Comparison of ENCODE assay signal across 8 mouse cellular contexts in the genomic region with DNA sequence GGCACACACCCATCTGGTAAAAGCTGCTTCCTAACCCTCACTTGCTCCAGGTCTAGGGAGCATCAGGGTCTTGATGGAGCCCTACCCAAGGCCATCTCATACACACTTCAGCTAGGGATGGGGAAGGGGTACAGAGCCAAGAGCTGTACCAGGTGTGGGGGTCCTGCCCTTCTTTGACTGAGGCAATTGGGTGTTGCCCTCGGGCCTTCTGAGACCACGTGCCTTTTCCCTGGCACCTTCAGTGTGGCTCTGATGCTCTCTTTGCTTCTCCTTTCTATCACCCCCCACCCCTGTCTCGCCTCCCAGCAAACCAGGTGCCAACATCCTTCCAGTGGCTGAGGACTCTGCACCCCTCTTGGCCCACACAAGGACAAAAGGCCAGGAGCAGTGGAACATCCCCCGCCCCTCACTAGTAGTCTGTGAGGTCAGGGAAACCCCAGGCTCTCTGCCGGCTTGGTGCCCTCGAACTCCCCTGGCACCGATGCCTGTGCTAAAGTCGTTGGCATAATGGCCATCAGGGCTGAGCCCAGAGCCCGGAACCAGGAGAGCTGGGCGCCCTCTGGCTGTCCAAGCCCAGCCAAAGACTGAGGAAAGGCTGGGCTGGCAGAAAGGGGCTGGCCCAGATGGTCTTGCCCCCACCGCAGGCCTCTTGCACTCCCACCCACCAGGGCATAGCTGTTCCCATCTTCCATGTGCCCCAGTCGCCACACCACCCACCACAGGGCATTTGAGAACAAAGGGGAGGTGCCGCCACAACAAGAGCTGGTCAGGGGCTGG.
DNase-seq lines count a peak whose midpoint lies in the region; ATAC-seq and TF ChIP-seq lines count a peak whose summit lies in the region.

No protein-coding gene starts in this region.

- ATAC-seq in kidney, embryonic 16.5 days (ENCODE audit: low FRiP score, low TSS enrichment), result no peak
- ATAC-seq in forebrain, postnatal 0 days, result peak; percentile 14
- ATAC-seq in midbrain, embryonic 15.5 days (replicated peaks), result peak; percentile 25

- DNase-seq in kidney, adult 9 months, result no peak
- peak; percentile 61 for DNase-seq in cerebellum, adult 8-10 months
- DNase-seq in forebrain, postnatal 0 days, result peak; percentile 67
- no peak for DNase-seq in spleen, adult 18-20 months
- no peak for DNase-seq in B cell, adult 2 months
- no peak for DNase-seq in ovary, postnatal 36 days (ENCODE audit: low spot score)

- WGBS in kidney, embryonic 16.5 days, result 30% methylated on average over 12 of the region's 13 CpGs
- 26% methylated on average over 13 of the region's 13 CpGs for WGBS in forebrain, postnatal 0 days
- 30% methylated on average over 13 of the region's 13 CpGs for WGBS in midbrain, embryonic 15.5 days

- H3K4me3 ChIP-seq in kidney, embryonic 16.5 days (ENCODE audit: low read length), result peak overlapping the region; percentile 66; the same call in 1 of the 2 replicates
- H3K4me3 ChIP-seq in forebrain, postnatal 0 days (ENCODE audit: low read depth, low read length), result peak overlapping the region; percentile 73
- peak overlapping the region; percentile 79 for H3K4me3 ChIP-seq in midbrain, embryonic 15.5 days

- H3K4me1 ChIP-seq in kidney, embryonic 16.5 days (ENCODE audit: insufficient read depth, low read length), result peaks cover 17% of the 10 kb centered on the region
- peaks cover 12% of the 10 kb centered on the region; the same call in 1 of the 2 replicates for H3K4me1 ChIP-seq in forebrain, postnatal 0 days (ENCODE audit: insufficient read depth)
- H3K4me1 ChIP-seq in midbrain, embryonic 15.5 days, result peaks cover 57% of the 10 kb centered on the region

- peaks cover 36% of the 10 kb centered on the region for H3K27me3 ChIP-seq in kidney, embryonic 16.5 days (ENCODE audit: insufficient read depth, low read length)
- peaks cover 6% of the 10 kb centered on the region; the same call in 1 of the 2 replicates for H3K27me3 ChIP-seq in forebrain, postnatal 0 days (ENCODE audit: insufficient read depth, low read length)
- H3K27me3 ChIP-seq in midbrain, embryonic 15.5 days (replicated peaks), result peaks cover 7% of the 10 kb centered on the region; the same call in 1 of the 2 replicates

- TF ChIP-seq CTCF in forebrain, postnatal 0 days (IDR thresholded peaks at IDR 0.05; ENCODE audit: low read depth), result peak; percentile 56

- H3K9ac ChIP-seq in kidney, embryonic 16.5 days (replicated peaks; ENCODE audit: low read length), result peak overlapping the region; percentile 74; the same call in 1 of the 2 replicates
- peak overlapping the region; percentile 90 for H3K9ac ChIP-seq in forebrain, postnatal 0 days
- H3K9ac ChIP-seq in midbrain, embryonic 15.5 days, result peak overlapping the region; percentile 86

- peak overlapping the region; percentile 99; the same call in 1 of the 2 replicates for H3K4me2 ChIP-seq in kidney, embryonic 16.5 days (replicated peaks; ENCODE audit: low read depth, low read length)
- peak overlapping the region; percentile 88 for H3K4me2 ChIP-seq in forebrain, postnatal 0 days (ENCODE audit: low read depth)
- H3K4me2 ChIP-seq in midbrain, embryonic 15.5 days, result peak overlapping the region; percentile 85

- no peaks in the 10 kb centered on the region for H3K9me3 ChIP-seq in kidney, embryonic 16.5 days (ENCODE audit: low read length)
- no peaks in the 10 kb centered on the region for H3K9me3 ChIP-seq in forebrain, postnatal 0 days (ENCODE audit: low read length)
- no peaks in the 10 kb centered on the region for H3K9me3 ChIP-seq in midbrain, embryonic 15.5 days

- no peaks in the 10 kb centered on the region for H3K36me3 ChIP-seq in kidney, embryonic 16.5 days (ENCODE audit: insufficient read depth, low read length)
- H3K36me3 ChIP-seq in forebrain, postnatal 0 days (ENCODE audit: insufficient read depth), result no peaks in the 10 kb centered on the region
- no peaks in the 10 kb centered on the region for H3K36me3 ChIP-seq in midbrain, embryonic 15.5 days (replicated peaks)

- no peak overlapping the region for H3K27ac ChIP-seq in kidney, embryonic 16.5 days (ENCODE audit: low read length)
- H3K27ac ChIP-seq in forebrain, postnatal 0 days (ENCODE audit: low read depth, low read length), result peak overlapping the region; percentile 88
- H3K27ac ChIP-seq in midbrain, embryonic 15.5 days, result peak overlapping the region; percentile 96

Comparison
In these comparisons a context has a peak if more than half of its experiments do, and no peak if none do; other contexts are left out.
1. DNase-seq: peak in cerebellum, adult 8-10 months (single experiment) and forebrain, postnatal 0 days (single experiment); none in kidney, adult 9 months (single experiment), spleen, adult 18-20 months (0 of 2), B cell, adult 2 months (0 of 2) and ovary, postnatal 36 days (single experiment).
2. Peak in every context shown above with its lines, with median percentiles within 50 percentile points of each other: H3K4me2 ChIP-seq, H3K4me3 ChIP-seq and H3K9ac ChIP-seq.